Mouse (Mus musculus) lung, embryonic 14.5 days (tissue): ENCODE results near the gene Akna. TPM values are rescaled to one million over a fixed set of nuclear protein-coding genes. Genes with fewer than 3 reads are reported as not detected.

Experiments
- ATAC-seq: fragments of 200-750 bp; cut with Nextera tagmentation; 2 replicates; pipeline ENCODE4 v1.8.0; 2017; ENCODE audit warnings: mild to moderate bottlenecking, moderate TSS enrichment, moderate library complexity; ENCODE audit not compliant: insufficient read depth
- DNase-seq: peaks from one replicate; pipeline ENCODE4 v3.0.0-alpha.2; 2015
- H3K27ac ChIP-seq: fragments of 300-500 bp; sonication (generic); 2 replicates; pipeline ENCODE4 v1.5.1; 2014; ENCODE audit warnings: low read depth, mild to moderate bottlenecking, moderate library complexity
- H3K27me3 ChIP-seq: fragments of 300-500 bp; sonication (generic); 2 replicates; pipeline ENCODE4 v1.6.1; 2014; ENCODE audit warnings: low read length, control low read depth; ENCODE audit not compliant: insufficient read depth
- H3K36me3 ChIP-seq: fragments of 300-500 bp; sonication (generic); 2 replicates; pipeline ENCODE4 v1.6.1; 2014; ENCODE audit warnings: control low read depth; ENCODE audit not compliant: insufficient read depth
- H3K4me1 ChIP-seq: fragments of 300-500 bp; sonication (generic); 2 replicates; pipeline ENCODE4 v1.6.1; 2014; ENCODE audit warnings: antibody characterized with exemption, control low read depth; ENCODE audit not compliant: insufficient read depth
- H3K4me2 ChIP-seq: fragments of 300-500 bp; sonication (generic); 2 replicates; pipeline ENCODE4 v1.6.1; 2014; ENCODE audit warnings: mild to moderate bottlenecking
- H3K4me3 ChIP-seq: fragments of 300-500 bp; sonication (generic); 2 replicates; pipeline ENCODE4 v1.5.1; 2014; ENCODE audit warnings: low read depth, low read length
- H3K9ac ChIP-seq: fragments of 300-500 bp; sonication (generic); 2 replicates; pipeline ENCODE4 v1.6.1; 2014
- H3K9me3 ChIP-seq: fragments of 300-500 bp; sonication (generic); 2 replicates; pipeline ENCODE4 v1.6.1; 2016; ENCODE audit warnings: low read depth, low read length, control low read depth
- CTCF ChIP-seq: IDR thresholded peaks from 2 replicates; pipeline ENCODE4 v1.5.1; 2016; ENCODE audit warnings: antibody characterized with exemption, low read depth
- WGBS: fragments of 180-500 bp; shearing (Covaris S2); extraction: QIAGEN DNeasy Blood & Tissue Kit; methylation state at CpG from one replicate; pipeline ENCODE4 v1.1.7; 2014; 5-methylcytosine and 5-hydroxymethylcytosine counted together
- polyA plus RNA-seq: library from polyadenylated mRNA; unstranded; fragments of >200 nt; fragmentation: Nextera tagmentation; extraction: Ambion mirVana; gene quantifications from 2 replicates; pipeline ENCODE4 v1.2.1, GENCODE M21; 2014

Akna gene
- polyA plus RNA-seq, 1 experiment from 2014 or later, result 12.6 TPM

DNA sequence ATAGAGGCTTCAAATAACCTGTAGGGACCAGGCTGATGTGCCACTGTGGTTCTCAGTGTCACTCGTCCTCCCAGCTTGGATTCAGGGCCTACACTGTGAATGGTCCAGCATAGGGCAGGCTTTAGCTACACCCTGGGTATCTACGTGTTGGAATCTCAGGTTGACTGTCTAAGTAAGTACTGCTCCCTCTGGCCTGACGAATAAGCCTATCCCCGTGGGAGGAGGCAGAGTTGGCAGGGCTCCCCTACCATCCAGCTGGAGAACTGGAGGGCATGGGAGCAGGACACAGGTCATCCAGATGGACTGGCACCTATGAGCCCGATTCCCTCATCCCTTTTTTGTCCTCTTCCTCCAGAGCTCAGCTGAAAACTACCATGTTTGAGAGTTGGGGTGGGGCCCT lies 34.8 kb upstream of the Akna start:
- ATAC-seq (no peak), DNase-seq (no peak)
- no peak for TF ChIP-seq CTCF
- H3K27me3 ChIP-seq, result no peaks in the 10 kb centered on the region
- H3K36me3 ChIP-seq, result no peaks in the 10 kb centered on the region
- no peak overlapping the region for H3K4me3 ChIP-seq
- 0 out of 2 replicates have a peak, but pooled peaks cover 10% of the 10 kb centered on the region for H3K4me1 ChIP-seq
- WGBS, result 74% methylated on average over 5 of the region's 5 CpGs
- H3K27ac ChIP-seq, result no peak overlapping the region
- H3K4me2 ChIP-seq, result no peak overlapping the region
- H3K9ac ChIP-seq, result no peak overlapping the region
- no peaks in the 10 kb centered on the region for H3K9me3 ChIP-seq

DNA sequence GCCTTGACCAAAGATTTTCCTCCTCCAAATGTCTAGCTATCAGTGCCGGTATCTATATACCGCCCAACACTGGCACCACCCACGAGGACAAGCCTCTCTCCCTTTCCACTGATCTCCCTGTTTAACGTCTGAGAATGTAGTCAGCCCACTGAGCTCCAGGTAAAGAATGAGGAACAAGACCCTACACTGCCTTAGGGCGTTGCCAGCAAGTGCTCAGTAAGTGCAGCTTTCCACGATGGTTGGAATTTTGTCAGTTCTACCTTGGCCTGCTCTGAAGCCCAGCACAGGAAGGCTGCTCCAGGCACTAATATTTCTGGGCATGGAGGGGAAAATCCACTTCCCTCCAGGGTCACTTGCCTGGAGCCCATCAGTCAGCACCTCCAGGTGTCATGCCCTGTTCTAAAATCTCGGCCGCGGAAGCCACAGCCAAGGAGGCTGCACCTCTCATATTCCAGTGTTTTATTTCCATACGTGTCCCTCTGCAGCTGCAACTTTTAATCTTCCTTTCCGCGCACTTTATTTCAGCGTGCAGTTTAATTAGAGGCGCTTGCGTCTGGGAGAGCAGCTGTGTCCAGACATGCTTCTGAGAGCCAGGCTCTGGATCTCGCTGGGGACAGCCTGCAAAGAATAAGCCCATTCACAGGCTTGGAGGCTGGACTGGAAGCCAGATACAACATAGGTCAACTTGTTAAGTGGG lies 34.1 kb upstream of the Akna start:
- Histone ChIP-seq H3K36me3 (no peaks in the 10 kb centered on the region), H3K4me1 (0 out of 2 replicates have a peak, but pooled peaks cover 10% of the 10 kb centered on the region), H3K27ac (no peak overlapping the region; the same call in 1 of the 2 replicates), H3K4me3 (no peak overlapping the region), H3K9me3 (no peaks in the 10 kb centered on the region), H3K4me2 (no peak overlapping the region), H3K9ac (no peak overlapping the region), H3K27me3 (no peaks in the 10 kb centered on the region)
- DNase-seq, result peak; percentile 59
- TF ChIP-seq CTCF, result no peak
- 39% methylated on average over 16 of the region's 16 CpGs for WGBS
- peak; percentile 27; the same call in 1 of the 2 replicates for ATAC-seq

DNA sequence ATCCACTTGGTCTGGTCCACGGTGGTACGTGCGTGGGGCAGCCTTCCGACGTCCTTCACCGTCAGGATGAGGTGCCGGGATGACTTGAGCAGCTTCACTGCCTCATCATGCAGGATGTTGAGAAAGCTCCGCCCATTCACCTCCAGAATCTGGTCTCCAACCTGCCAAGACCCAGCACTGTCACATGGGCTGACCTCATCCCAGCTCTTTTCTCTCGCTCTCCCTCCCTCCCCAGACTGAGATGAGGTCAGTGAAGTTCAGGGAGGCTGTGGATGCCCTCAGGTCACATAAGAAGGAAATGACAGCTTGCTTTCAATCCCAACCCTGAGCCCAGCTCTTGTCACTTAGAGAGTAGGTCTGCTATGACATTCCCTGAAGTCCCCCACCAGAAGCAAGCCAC lies 32.2 kb upstream of the Akna start:
- 68% methylated on average over 9 of the region's 9 CpGs for WGBS
- Histone ChIP-seq H3K4me2 (no peak overlapping the region), H3K4me1 (0 out of 2 replicates have a peak, but pooled peaks cover 10% of the 10 kb centered on the region), H3K36me3 (no peaks in the 10 kb centered on the region), H3K27ac (no peak overlapping the region), H3K9ac (no peak overlapping the region), H3K9me3 (no peaks in the 10 kb centered on the region), H3K27me3 (no peaks in the 10 kb centered on the region), H3K4me3 (no peak overlapping the region)
- ATAC-seq (no peak), DNase-seq (no peak)
- TF ChIP-seq CTCF, result no peak

DNA sequence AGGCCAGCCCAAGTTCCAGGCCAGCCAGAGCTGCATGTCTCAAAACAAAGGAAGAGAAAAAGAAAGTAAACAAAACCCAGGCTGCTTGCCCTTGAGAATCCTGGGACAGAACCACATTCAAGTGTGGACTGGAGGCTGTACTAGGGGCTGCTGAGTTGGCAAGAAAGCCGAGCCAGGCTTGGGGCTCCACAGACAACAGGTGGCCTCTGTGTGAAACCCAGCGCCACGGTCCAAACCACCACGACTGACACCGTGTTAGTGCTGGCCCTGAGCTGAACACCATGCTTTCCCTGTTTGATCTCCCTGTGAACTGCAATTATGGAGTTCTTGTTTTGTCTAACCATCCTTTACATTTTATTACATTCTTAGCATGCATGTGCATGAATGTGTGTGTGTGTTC lies 27.9 kb upstream of the Akna start:
- WGBS, result 67% methylated on average over 5 of the region's 5 CpGs
- no peak overlapping the region for H3K4me2 ChIP-seq
- no peak for TF ChIP-seq CTCF
- ATAC-seq, result no peak
- no peaks in the 10 kb centered on the region for H3K27me3 ChIP-seq
- no peaks in the 10 kb centered on the region for H3K36me3 ChIP-seq
- no peak overlapping the region for H3K9ac ChIP-seq
- no peaks in the 10 kb centered on the region for H3K4me1 ChIP-seq
- H3K4me3 ChIP-seq, result no peak overlapping the region
- no peak for DNase-seq
- no peak overlapping the region for H3K27ac ChIP-seq
- H3K9me3 ChIP-seq, result no peaks in the 10 kb centered on the region

DNA sequence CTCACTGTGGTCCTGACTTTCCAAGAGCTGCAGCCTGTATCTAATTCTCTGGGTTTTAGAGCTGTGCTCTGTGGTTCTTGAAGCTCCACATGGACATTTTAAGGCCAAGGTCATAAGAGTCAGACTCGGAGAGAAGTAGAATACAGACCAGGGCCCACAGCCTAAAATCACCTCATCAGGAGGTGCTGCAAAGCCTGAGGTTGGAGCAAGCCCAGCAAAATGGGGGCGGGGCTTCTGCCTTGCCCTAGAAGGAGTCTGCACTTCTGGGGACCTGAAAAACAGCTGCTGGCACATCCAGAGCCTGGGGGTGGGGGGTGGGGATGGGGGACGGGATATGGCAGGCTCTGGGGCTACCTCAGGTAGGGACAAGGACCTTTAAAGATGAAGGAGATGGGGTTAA lies 27.2 kb upstream of the Akna start:
- H3K9ac ChIP-seq, result no peak overlapping the region
- H3K27ac ChIP-seq, result no peak overlapping the region
- H3K4me2 ChIP-seq, result no peak overlapping the region
- DNase-seq, result no peak
- H3K4me3 ChIP-seq, result no peak overlapping the region
- no peak for TF ChIP-seq CTCF
- H3K9me3 ChIP-seq, result no peaks in the 10 kb centered on the region
- WGBS, result 34% methylated on average over 3 of the region's 3 CpGs
- no peak for ATAC-seq
- H3K36me3 ChIP-seq, result no peaks in the 10 kb centered on the region
- no peaks in the 10 kb centered on the region for H3K27me3 ChIP-seq
- no peaks in the 10 kb centered on the region for H3K4me1 ChIP-seq

DNA sequence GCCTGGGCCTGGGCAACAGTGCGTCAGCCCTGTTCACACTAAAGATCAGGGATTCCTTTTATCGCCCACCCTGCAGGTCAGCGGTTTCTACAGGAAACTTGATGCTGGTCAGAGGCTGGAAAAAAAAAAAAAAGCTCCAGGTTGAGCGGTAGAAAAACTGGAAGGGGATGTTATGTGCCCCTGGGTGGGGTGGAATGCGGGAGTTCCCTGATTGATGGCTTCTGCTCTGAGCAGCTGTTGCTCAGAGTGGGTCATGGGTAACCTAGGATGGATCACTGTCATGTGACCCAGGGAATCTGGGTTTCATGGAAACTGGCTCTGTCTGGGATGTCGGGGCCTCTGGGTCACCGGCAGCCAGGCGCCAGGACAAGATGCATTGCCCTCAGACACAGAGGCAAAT lies 23.2 kb upstream of the Akna start:
- WGBS, result 44% methylated on average over 8 of the region's 8 CpGs
- TF ChIP-seq CTCF, result no peak
- H3K9ac ChIP-seq, result no peak overlapping the region
- no peaks in the 10 kb centered on the region for H3K4me1 ChIP-seq
- no peaks in the 10 kb centered on the region for H3K9me3 ChIP-seq
- H3K4me3 ChIP-seq, result no peak overlapping the region
- H3K27ac ChIP-seq, result no peak overlapping the region
- DNase-seq, result no peak
- no peak for ATAC-seq
- no peaks in the 10 kb centered on the region for H3K36me3 ChIP-seq
- H3K27me3 ChIP-seq, result no peaks in the 10 kb centered on the region
- H3K4me2 ChIP-seq, result no peak overlapping the region

DNA sequence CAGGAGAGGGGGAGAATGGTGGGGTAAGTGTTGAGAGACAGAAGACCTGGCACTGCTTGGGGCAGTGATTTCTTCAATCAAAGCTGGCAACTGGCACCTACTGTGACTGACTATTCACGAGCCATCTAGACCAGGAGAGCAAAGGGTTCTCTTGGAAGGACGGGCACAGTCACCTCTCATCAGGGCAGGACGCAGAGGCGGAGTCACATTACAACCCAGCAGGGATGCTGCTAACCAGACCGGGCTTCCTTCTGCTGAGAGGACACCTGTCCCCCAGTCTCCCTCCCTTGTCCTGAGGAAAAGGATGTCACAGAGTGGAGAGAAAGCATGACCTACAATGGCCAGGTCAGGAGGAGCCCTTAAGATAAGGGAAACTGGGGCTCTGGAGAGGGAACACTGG lies 20.7 kb upstream of the Akna start:
- Histone ChIP-seq H3K4me1 (no peaks in the 10 kb centered on the region), H3K4me3 (no peak overlapping the region), H3K4me2 (no peak overlapping the region), H3K36me3 (no peaks in the 10 kb centered on the region), H3K9ac (no peak overlapping the region), H3K9me3 (no peaks in the 10 kb centered on the region), H3K27me3 (no peaks in the 10 kb centered on the region), H3K27ac (no peak overlapping the region)
- 38% methylated on average over 5 of the region's 5 CpGs for WGBS
- no peak for TF ChIP-seq CTCF
- DNase-seq (no peak), ATAC-seq (no peak)
